Mouse (Mus musculus): ENCODE measurements around the gene Olfr95. TPM values are rescaled to one million over a fixed set of nuclear protein-coding genes. Genes with fewer than 3 reads are reported as not detected.

Gene Olfr95
- polyA plus RNA-seq, 1 experiment from 2014 or later = not detected

DNA sequence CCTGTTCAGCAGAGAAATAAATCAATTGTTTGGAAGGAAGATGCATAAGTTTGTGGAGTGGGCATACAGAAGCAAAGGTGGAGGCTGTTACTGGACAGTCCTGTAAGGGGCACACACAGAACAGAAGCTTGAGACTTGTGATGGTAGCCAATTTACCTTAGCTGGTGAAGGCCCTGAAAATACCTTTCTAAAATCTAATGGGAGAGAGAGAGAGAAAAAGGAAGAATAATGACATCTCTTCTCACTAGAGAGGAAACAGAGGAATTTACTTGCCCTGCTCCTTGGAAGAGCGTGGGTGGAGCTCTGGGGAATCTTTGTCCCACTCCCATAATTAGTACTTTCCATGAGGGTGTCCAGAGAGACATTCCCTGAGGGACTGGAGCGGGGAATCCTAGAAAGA lies 12.0 kb downstream of the Olfr95 start, which contains the start of gene Olfr94:
Gene Olfr94 (minus strand): TSS at position 101 of the 400 bp plus-strand sequence.
- Histone ChIP-seq H3K27me3 (peaks cover 28% of the 10 kb centered on the region), H3K9ac (no peak within 1 kb of the TSS), H3K36me3 (ENCODE audit: poor library complexity, severe bottlenecking) (no peaks in the 10 kb centered on the region), H3K4me1 (peaks cover 9% of the 10 kb centered on the region), H3K27ac (no peak within 1 kb of the TSS), H3K9me3 (replicated peaks) (no peaks in the 10 kb centered on the region), H3K4me3 (no peak within 1 kb of the TSS), H3K4me2 (no peak within 1 kb of the TSS)
- WGBS = 88% methylated on average over 2 of the region's 2 CpGs
- ATAC-seq = no peak

DNA sequence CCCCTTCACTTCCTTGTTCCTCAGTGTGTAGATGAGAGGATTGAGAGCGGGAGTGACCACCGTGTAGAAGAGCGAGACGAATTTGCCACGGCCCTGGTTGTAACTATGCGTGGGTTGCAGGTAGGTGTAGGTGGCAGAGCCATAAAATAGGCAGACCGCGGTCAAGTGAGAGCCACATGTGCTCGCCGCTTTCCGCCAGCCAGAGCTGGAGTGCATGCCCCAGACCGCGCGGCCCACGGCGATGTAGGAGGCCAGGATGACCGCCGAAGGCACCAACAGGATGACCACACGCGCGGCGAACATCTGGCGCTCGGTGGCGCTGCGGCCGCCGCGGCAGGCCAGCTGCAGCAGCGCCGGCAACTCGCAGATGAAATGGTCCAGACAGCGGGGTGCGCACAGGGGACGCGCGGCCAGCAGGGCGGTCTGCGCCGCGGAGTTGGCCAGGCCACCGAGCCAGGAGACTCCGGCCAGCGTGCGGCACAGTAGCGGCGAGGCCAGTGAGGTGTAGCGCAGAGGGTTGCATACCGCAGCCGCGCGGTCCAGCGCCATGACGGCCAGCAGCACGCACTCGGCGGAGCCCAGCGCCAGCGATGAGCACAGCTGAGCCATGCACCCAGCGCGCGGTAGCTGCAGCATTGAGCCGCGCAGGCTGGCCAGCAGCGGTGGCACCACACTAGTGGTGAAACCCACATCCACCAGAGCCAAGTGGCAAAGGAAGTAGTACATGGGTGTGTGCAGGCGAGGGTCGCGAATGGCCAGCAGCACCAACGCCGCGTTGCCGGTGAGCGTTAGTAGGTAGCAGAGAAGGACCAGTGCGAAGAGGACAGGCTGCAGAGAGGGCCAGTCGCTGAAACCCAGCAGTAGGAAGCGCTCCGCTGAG lies 15.8 kb downstream of the Olfr95 start:
- Histone ChIP-seq H3K4me3 (peak overlapping the region; percentile 60), H3K4me1 (peaks cover 9% of the 10 kb centered on the region), H3K4me2 (peak overlapping the region; percentile 94), H3K9ac (peak overlapping the region; percentile 68), H3K36me3 (ENCODE audit: poor library complexity, severe bottlenecking) (no peaks in the 10 kb centered on the region), H3K9me3 (replicated peaks) (no peaks in the 10 kb centered on the region), H3K27ac (no peak overlapping the region), H3K27me3 (peaks cover 37% of the 10 kb centered on the region)
- WGBS = under 1% methylated on average over 77 of the region's 77 CpGs
- ATAC-seq = peak; percentile 92

DNA sequence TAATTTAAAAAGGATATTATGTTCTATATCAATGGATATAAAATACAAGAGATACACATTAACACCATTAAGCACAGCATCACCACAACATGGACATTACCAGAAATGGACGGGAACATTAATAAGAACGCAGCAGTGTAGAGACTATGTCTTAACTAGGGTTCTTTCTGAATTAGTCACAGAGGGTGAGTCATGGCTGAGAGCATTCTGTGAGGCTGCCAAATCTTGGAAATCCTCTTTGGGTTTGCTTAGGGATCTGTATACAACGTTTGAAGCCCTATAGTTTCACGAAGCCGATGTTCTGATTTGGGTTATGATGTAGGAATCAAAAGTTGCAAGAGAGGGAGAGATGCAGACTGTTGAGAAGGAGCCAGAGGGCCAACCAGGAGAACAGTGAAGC lies 18.1 kb downstream of the Olfr95 start:
- Histone ChIP-seq H3K9ac (no peak overlapping the region), H3K4me1 (peaks cover 9% of the 10 kb centered on the region), H3K9me3 (replicated peaks) (no peaks in the 10 kb centered on the region), H3K36me3 (ENCODE audit: poor library complexity, severe bottlenecking) (no peaks in the 10 kb centered on the region), H3K27me3 (peaks cover 37% of the 10 kb centered on the region), H3K27ac (no peak overlapping the region), H3K4me2 (no peak overlapping the region), H3K4me3 (no peak overlapping the region)
- 95% methylated on average over 5 of the region's 5 CpGs for WGBS
- no peak for ATAC-seq

GRCm38 (mm10) chr17:37193656-37194055 lies 19.3 kb downstream of the Olfr95 start, which contains the start of gene Ubd:
Gene Ubd (plus strand): TSS chr17:37193892.
- no peak within 1 kb of the TSS for H3K9ac ChIP-seq

GRCm38 (mm10) chr17:37193032-37193431 lies 19.9 kb downstream of the Olfr95 start:
- no peak overlapping the region for H3K27ac ChIP-seq
- peaks cover 9% of the 10 kb centered on the region for H3K4me1 ChIP-seq
- H3K9ac ChIP-seq = no peak overlapping the region
- no peaks in the 10 kb centered on the region for H3K36me3 ChIP-seq (ENCODE audit: poor library complexity, severe bottlenecking)
- no peaks in the 10 kb centered on the region for H3K9me3 ChIP-seq (replicated peaks)
- H3K27me3 ChIP-seq = peaks cover 30% of the 10 kb centered on the region
- no peak overlapping the region for H3K4me3 ChIP-seq
- ATAC-seq = no peak
- no peak overlapping the region for H3K4me2 ChIP-seq

More at GRCm38 (mm10) chr17:37193656-37194055, 19.3 kb downstream of the Olfr95 start, which contains the start of gene Ubd:
- Histone ChIP-seq H3K27ac (no peak within 1 kb of the TSS), H3K9me3 (replicated peaks) (no peaks in the 10 kb centered on the region), H3K36me3 (ENCODE audit: poor library complexity, severe bottlenecking) (no peaks in the 10 kb centered on the region), H3K4me2 (no peak within 1 kb of the TSS), H3K4me1 (peaks cover 9% of the 10 kb centered on the region), H3K4me3 (no peak within 1 kb of the TSS), H3K27me3 (peaks cover 37% of the 10 kb centered on the region)
- 89% methylated on average over 2 of the region's 2 CpGs for WGBS
- no peak for ATAC-seq

- no peak overlapping the region for H3K9ac ChIP-seq
- H3K4me2 ChIP-seq = no peak overlapping the region
- H3K4me1 ChIP-seq = no peaks in the 10 kb centered on the region
- H3K9me3 ChIP-seq (replicated peaks) = no peaks in the 10 kb centered on the region
- H3K27ac ChIP-seq = no peak overlapping the region
- peaks cover 9% of the 10 kb centered on the region for H3K27me3 ChIP-seq
- no peaks in the 10 kb centered on the region for H3K36me3 ChIP-seq (ENCODE audit: poor library complexity, severe bottlenecking)
- H3K4me3 ChIP-seq = no peak overlapping the region
- ATAC-seq = no peak
- WGBS = 32% methylated on average over 2 of the region's 2 CpGs
These were observed 22.2 kb downstream of the Olfr95 start for GRCm38 (mm10) chr17:37190711-37191110.

DNA sequence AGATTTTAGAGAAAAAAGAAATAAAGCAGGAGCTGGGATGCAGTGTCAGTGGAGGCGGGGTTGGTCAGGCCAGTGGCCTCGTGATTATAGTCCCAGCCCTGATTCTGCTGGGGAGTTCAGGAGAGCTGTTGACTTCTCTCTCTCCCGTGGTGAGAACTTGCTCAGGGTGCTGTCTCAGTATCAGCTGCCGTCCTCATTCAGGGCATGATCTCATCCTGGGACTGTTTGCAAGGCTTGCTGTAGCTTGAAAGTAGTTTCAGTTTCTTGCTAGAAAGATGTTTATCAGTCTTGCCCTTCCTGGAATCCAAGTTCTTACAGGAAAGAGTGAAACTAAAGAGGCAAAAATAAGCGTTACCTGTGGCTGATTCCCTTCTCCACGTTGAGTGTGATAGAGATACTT lies 27.4 kb downstream of the Olfr95 start:
- Histone ChIP-seq H3K36me3 (ENCODE audit: poor library complexity, severe bottlenecking) (no peaks in the 10 kb centered on the region), H3K27ac (no peak overlapping the region), H3K4me2 (no peak overlapping the region), H3K27me3 (no peaks in the 10 kb centered on the region), H3K9me3 (replicated peaks) (no peaks in the 10 kb centered on the region), H3K4me3 (no peak overlapping the region), H3K4me1 (no peaks in the 10 kb centered on the region), H3K9ac (no peak overlapping the region)
- WGBS = 59% methylated on average over 6 of the region's 6 CpGs
- ATAC-seq = no peak

- Histone ChIP-seq H3K4me3 (no peak within 1 kb of the TSS), H3K9me3 (replicated peaks) (no peaks in the 10 kb centered on the region), H3K27ac (no peak within 1 kb of the TSS), H3K9ac (no peak within 1 kb of the TSS), H3K27me3 (no peaks in the 10 kb centered on the region), H3K4me2 (no peak within 1 kb of the TSS), H3K36me3 (ENCODE audit: poor library complexity, severe bottlenecking) (no peaks in the 10 kb centered on the region), H3K4me1 (no peaks in the 10 kb centered on the region)
- no peak for ATAC-seq
These were observed 51.5 kb downstream of the Olfr95 start, which contains the start of gene Olfr93 for GRCm38 (mm10) chr17:37161394-37161793. Gene Olfr93 (minus strand): TSS chr17:37161494.

Other genes starting within 250 kb of the Olfr95 start
- gene 2410137M14Rik, start 231.9 kb downstream of the Olfr95 start, polyA plus RNA-seq (2015; fragmentation: Nextera tagmentation; extraction: Ambion mirVana) = 0.48 TPM in 1 of 2 replicates, not detected in the other
- 1.6 and 1.7 TPM in 2 replicates for gene H2-M5, start 223.6 kb downstream of the Olfr95 start, polyA plus RNA-seq (2015; fragmentation: Nextera tagmentation; extraction: Ambion mirVana)
- 215 and 228 TPM in 2 replicates for gene Zfp57, start 212.0 kb downstream of the Olfr95 start, polyA plus RNA-seq (2015; fragmentation: Nextera tagmentation; extraction: Ambion mirVana)
- gene Mog, start 189.7 kb downstream of the Olfr95 start, polyA plus RNA-seq (2015; fragmentation: Nextera tagmentation; extraction: Ambion mirVana) = 1.1 and 1.5 TPM in 2 replicates
- 30.1 and 35.2 TPM in 2 replicates for gene Gabbr1, start 167.2 kb downstream of the Olfr95 start, polyA plus RNA-seq (2015; fragmentation: Nextera tagmentation; extraction: Ambion mirVana)
- 0.09 and 0.10 TPM in 2 replicates for gene Olfr90, start 124.6 kb downstream of the Olfr95 start, polyA plus RNA-seq (2015; fragmentation: Nextera tagmentation; extraction: Ambion mirVana)
- gene Olfr91, start 114.8 kb downstream of the Olfr95 start, polyA plus RNA-seq (2015; fragmentation: Nextera tagmentation; extraction: Ambion mirVana) = not detected in 2 replicates
- gene Olfr92, start 93.0 kb downstream of the Olfr95 start, polyA plus RNA-seq (2015; fragmentation: Nextera tagmentation; extraction: Ambion mirVana) = not detected in 2 replicates
- not detected in 2 replicates for gene Olfr93, start 51.6 kb downstream of the Olfr95 start, polyA plus RNA-seq (2015; fragmentation: Nextera tagmentation; extraction: Ambion mirVana)
- gene Ubd, start 19.2 kb downstream of the Olfr95 start, polyA plus RNA-seq (2015; fragmentation: Nextera tagmentation; extraction: Ambion mirVana) = not detected in 2 replicates
- not detected in 2 replicates for gene Olfr94, start 12.1 kb downstream of the Olfr95 start, polyA plus RNA-seq (2015; fragmentation: Nextera tagmentation; extraction: Ambion mirVana)
- gene Olfr96, start 7.0 kb upstream of the Olfr95 start, polyA plus RNA-seq (2015; fragmentation: Nextera tagmentation; extraction: Ambion mirVana) = not detected in 2 replicates
- not detected in 2 replicates for gene Olfr97, start 24.2 kb upstream of the Olfr95 start, polyA plus RNA-seq (2015; fragmentation: Nextera tagmentation; extraction: Ambion mirVana)
- not detected in 2 replicates for gene Olfr98, start 50.6 kb upstream of the Olfr95 start, polyA plus RNA-seq (2015; fragmentation: Nextera tagmentation; extraction: Ambion mirVana)
- 0.61 and 1.6 TPM in 2 replicates for gene H2-M3, start 57.1 kb upstream of the Olfr95 start, polyA plus RNA-seq (2015; fragmentation: Nextera tagmentation; extraction: Ambion mirVana)
- gene Olfr99, start 70.3 kb upstream of the Olfr95 start, polyA plus RNA-seq (2015; fragmentation: Nextera tagmentation; extraction: Ambion mirVana) = not detected in 2 replicates
- not detected in 2 replicates for gene Olfr101, start 91.2 kb upstream of the Olfr95 start, polyA plus RNA-seq (2015; fragmentation: Nextera tagmentation; extraction: Ambion mirVana)
- not detected in 2 replicates for gene Olfr102, start 103.9 kb upstream of the Olfr95 start, polyA plus RNA-seq (2015; fragmentation: Nextera tagmentation; extraction: Ambion mirVana)
- gene Olfr103, start 126.6 kb upstream of the Olfr95 start, polyA plus RNA-seq (2015; fragmentation: Nextera tagmentation; extraction: Ambion mirVana) = not detected in 2 replicates
- gene Olfr104-ps, start 146.5 kb upstream of the Olfr95 start, polyA plus RNA-seq (2015; fragmentation: Nextera tagmentation; extraction: Ambion mirVana) = not detected in 2 replicates
- not detected in 2 replicates for gene Olfr105-ps, start 165.9 kb upstream of the Olfr95 start, polyA plus RNA-seq (2015; fragmentation: Nextera tagmentation; extraction: Ambion mirVana)
- gene Olfr106-ps, start 177.3 kb upstream of the Olfr95 start, polyA plus RNA-seq (2015; fragmentation: Nextera tagmentation; extraction: Ambion mirVana) = not detected in 2 replicates
- gene Olfr107, start 186.1 kb upstream of the Olfr95 start, polyA plus RNA-seq (2015; fragmentation: Nextera tagmentation; extraction: Ambion mirVana) = not detected in 2 replicates
- gene Olfr108, start 232.4 kb upstream of the Olfr95 start, polyA plus RNA-seq (2015; fragmentation: Nextera tagmentation; extraction: Ambion mirVana) = not detected in 2 replicates
- not detected in 2 replicates for gene Olfr109, start 245.8 kb upstream of the Olfr95 start, polyA plus RNA-seq (2015; fragmentation: Nextera tagmentation; extraction: Ambion mirVana)

Measured in forebrain, embryonic 13.5 days (tissue).